Mouse (Mus musculus): ENCODE measurements around the gene Ndufb7.

GRCm38 (mm10) chr8:83534802-83535201 is 31.7 kb upstream of the Ndufb7 start:
- TF ChIP-seq GATA1 (IDR thresholded peaks at IDR 0.05; ENCODE audit: borderline replicate concordance, low read length) = no peak
- no peak for TF ChIP-seq FLI1 (IDR thresholded peaks at IDR 0.05; ENCODE audit: low read length)
